8 mouse cellular contexts compared by ENCODE assay signal in the genomic region with DNA sequence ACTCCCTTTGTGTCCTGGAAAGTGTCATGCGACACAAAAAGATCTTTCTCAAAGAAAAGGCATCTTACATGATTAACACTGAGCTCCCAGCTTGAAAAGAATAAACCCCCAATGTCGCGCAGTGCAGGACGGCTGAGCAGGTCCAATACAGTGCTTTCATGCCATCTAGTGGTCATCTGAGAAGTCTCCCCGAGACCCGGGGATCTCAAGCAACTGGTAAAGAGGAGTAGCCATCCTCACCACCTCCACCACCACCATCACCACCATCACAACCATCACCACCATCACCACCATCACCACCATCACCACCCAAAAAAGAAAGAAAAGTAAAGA.
DNase-seq lines count a peak whose midpoint lies in the region; ATAC-seq and TF ChIP-seq lines count a peak whose summit lies in the region.

No protein-coding gene starts in this region.

- TF ChIP-seq EP300 in MEL (IDR thresholded peaks at IDR 0.05; ENCODE audit: low read depth in 1 of 2, low read length in 2 of 2) = no peak
- TF ChIP-seq EP300 in lung, postnatal 0 days (IDR thresholded peaks at IDR 0.05) = no peak

- H3K9me3 ChIP-seq in MEL (replicated peaks; ENCODE audit: insufficient read depth, low read length) = no peaks in the 10 kb centered on the region
- no peaks in the 10 kb centered on the region for H3K9me3 ChIP-seq in forebrain, embryonic 13.5 days (replicated peaks)
- H3K9me3 ChIP-seq in hindbrain, embryonic 10.5 days = no peaks in the 10 kb centered on the region
- no peaks in the 10 kb centered on the region for H3K9me3 ChIP-seq in lung, postnatal 0 days (ENCODE audit: low read length)

- H3K4me2 ChIP-seq in forebrain, embryonic 13.5 days = peak overlapping the region; percentile 51
- no peak overlapping the region for H3K4me2 ChIP-seq in lung, postnatal 0 days (replicated peaks; ENCODE audit: low read depth, low read length)

- TF ChIP-seq POLR2A in MEL (IDR thresholded peaks at IDR 0.05; ENCODE audit: control insufficient read depth in 1 of 2, insufficient read depth in 1 of 2, low read depth in 1 of 2, low read length in 2 of 2, poor library complexity in 1 of 2) = no peak

- peaks cover 0 to 2% of the 10 kb centered on the region in 2 experiments; a peak in 1 of 4 replicates for H3K27me3 ChIP-seq in MEL (ENCODE audit: control insufficient read depth in 1 of 2, insufficient read depth in 2 of 2, low read length in 2 of 2)
- no peaks in the 10 kb centered on the region for H3K27me3 ChIP-seq in forebrain, embryonic 13.5 days
- H3K27me3 ChIP-seq in hindbrain, embryonic 10.5 days (ENCODE audit: insufficient read depth, poor library complexity, severe bottlenecking) = peaks cover 12% of the 10 kb centered on the region
- H3K27me3 ChIP-seq in lung, postnatal 0 days (replicated peaks; ENCODE audit: insufficient read depth, low read length) = no peaks in the 10 kb centered on the region

- peak; percentile 98 for TF ChIP-seq RAD21 in MEL (IDR thresholded peaks at IDR 0.05; ENCODE audit: low read depth, low read length)

- no peak overlapping the region for H3K27ac ChIP-seq in MEL (ENCODE audit: control insufficient read depth, low read depth, low read length)
- peak overlapping the region; percentile 90 for H3K27ac ChIP-seq in forebrain, embryonic 13.5 days
- H3K27ac ChIP-seq in hindbrain, embryonic 10.5 days = peak overlapping the region; percentile 45; the same call in 1 of the 2 replicates
- no peak overlapping the region for H3K27ac ChIP-seq in lung, postnatal 0 days (ENCODE audit: low read length)

- H3K79me2 ChIP-seq in MEL (ENCODE audit: control insufficient read depth, insufficient read depth, low read length, poor library complexity) = no peaks in the 10 kb centered on the region

- WGBS in forebrain, embryonic 13.5 days = 0% methylated on average over 6 of the region's 6 CpGs
- under 1% methylated on average over 6 of the region's 6 CpGs for WGBS in hindbrain, embryonic 10.5 days
- under 1% methylated on average over 6 of the region's 6 CpGs for WGBS in lung, postnatal 0 days

- H3K4me1 ChIP-seq in MEL (ENCODE audit: control insufficient read depth in 1 of 2, insufficient read depth in 2 of 2, low read length in 2 of 2) = no peaks in the 10 kb centered on the region
- peaks cover 45% of the 10 kb centered on the region for H3K4me1 ChIP-seq in forebrain, embryonic 13.5 days
- peaks cover 11% of the 10 kb centered on the region for H3K4me1 ChIP-seq in hindbrain, embryonic 10.5 days (replicated peaks)
- H3K4me1 ChIP-seq in lung, postnatal 0 days (ENCODE audit: insufficient read depth, low read depth, low read length) = no peaks in the 10 kb centered on the region

- peak; percentile 58 to 89 (median 86) for TF ChIP-seq CTCF in MEL (IDR thresholded peaks at IDR 0.05 in 2 of 3, conservative IDR thresholded peaks at IDR 0.05 in 1 of 3; ENCODE audit: control insufficient read depth in 1 of 3, insufficient read depth in 1 of 3, low read depth in 2 of 3, low read length in 3 of 3, poor library complexity in 1 of 3, severe bottlenecking in 1 of 3)
- peak; percentile 85 for TF ChIP-seq CTCF in lung, postnatal 0 days (IDR thresholded peaks at IDR 0.05)

- no peaks in the 10 kb centered on the region for H3K36me3 ChIP-seq in MEL (ENCODE audit: control insufficient read depth in 1 of 2, insufficient read depth in 2 of 2, low read length in 2 of 2)
- no peaks in the 10 kb centered on the region for H3K36me3 ChIP-seq in forebrain, embryonic 13.5 days (ENCODE audit: poor library complexity, severe bottlenecking)
- H3K36me3 ChIP-seq in hindbrain, embryonic 10.5 days = no peaks in the 10 kb centered on the region
- H3K36me3 ChIP-seq in lung, postnatal 0 days (ENCODE audit: insufficient read depth, low read length) = no peaks in the 10 kb centered on the region

- H3K9ac ChIP-seq in MEL (ENCODE audit: control insufficient read depth, low read depth, low read length, poor library complexity, severe bottlenecking) = no peak overlapping the region
- H3K9ac ChIP-seq in forebrain, embryonic 13.5 days = peak overlapping the region; percentile 60
- no peak overlapping the region for H3K9ac ChIP-seq in lung, postnatal 0 days (replicated peaks; ENCODE audit: low read depth)

- peak; percentile 76 for DNase-seq in MEL (ENCODE audit: low read depth, low spot score)
- peak; percentile 6 for DNase-seq in c-Kit-positive CD71-positive TER-119-negative erythroid progenitor cells, embryonic 14.5 days (ENCODE audit: low read depth)
- DNase-seq in hindbrain, embryonic 10.5 days (ENCODE audit: low spot score) = peak; percentile 73
- DNase-seq in layer of hippocampus, adult 9-10 months (ENCODE audit: low spot score) = peak; percentile 86
- peak; percentile 73 for DNase-seq in lung, postnatal 0 days (ENCODE audit: low spot score)
- peak; percentile 69 for DNase-seq in retina, postnatal 7 days (ENCODE audit: low read depth, low spot score)
- DNase-seq in urinary bladder, postnatal 4 days (ENCODE audit: low spot score in 2 of 2) = peak; percentile 18 to 59

- H3K4me3 ChIP-seq in MEL (ENCODE audit: control insufficient read depth in 1 of 2, insufficient read depth in 1 of 2, low read depth in 2 of 2, low read length in 2 of 2) = no peak overlapping the region
- H3K4me3 ChIP-seq in forebrain, embryonic 13.5 days = peak overlapping the region; percentile 18; the same call in 1 of the 2 replicates
- no peak overlapping the region for H3K4me3 ChIP-seq in hindbrain, embryonic 10.5 days
- no peak overlapping the region for H3K4me3 ChIP-seq in lung, postnatal 0 days (ENCODE audit: low read depth, low read length)

- peak; percentile 96 for ATAC-seq in forebrain, embryonic 13.5 days
- ATAC-seq in lung, postnatal 0 days = peak; percentile 64

TF ChIP-seq in MEL, 35 proteins besides CTCF, POLR2A, EP300 and RAD21:
- TF ChIP-seq MYC (IDR thresholded peaks at IDR 0.05; ENCODE audit: low read depth, low read length) = no peak
- peak; percentile 97 for TF ChIP-seq SMC3 (IDR thresholded peaks at IDR 0.05; ENCODE audit: low read depth, low read length)
- no peak for TF ChIP-seq GATA1 (IDR thresholded peaks at IDR 0.05; ENCODE audit: low read depth, low read length)
- TF ChIP-seq ETS1 (IDR thresholded peaks at IDR 0.05; ENCODE audit: low read depth, low read length) = no peak
- 0 out of 2 replicates have a peak, but pooled peaks have one; percentile 32 for TF ChIP-seq MAZ (IDR thresholded peaks at IDR 0.05; ENCODE audit: low read depth, low read length)
- no peak for TF ChIP-seq MYB (IDR thresholded peaks at IDR 0.05; ENCODE audit: low read depth, low read length)
- TF ChIP-seq ZC3H11A (IDR thresholded peaks at IDR 0.05; ENCODE audit: low read depth, low read length) = peak; percentile 97
- no peak for TF ChIP-seq UBTF (IDR thresholded peaks at IDR 0.05; ENCODE audit: borderline replicate concordance, insufficient read depth, low read depth, low read length)
- TF ChIP-seq E2F4 (IDR thresholded peaks at IDR 0.05; ENCODE audit: borderline replicate concordance, low read depth, low read length) = no peak
- TF ChIP-seq POLR2AphosphoS2 (IDR thresholded peaks at IDR 0.05; ENCODE audit: low read length) = no peak
- TF ChIP-seq USF2 (IDR thresholded peaks at IDR 0.05; ENCODE audit: borderline replicate concordance in 1 of 2, insufficient read depth in 1 of 2, low read depth in 1 of 2, low read length in 2 of 2) = no peak
- TF ChIP-seq MAX (IDR thresholded peaks at IDR 0.05; ENCODE audit: low read length) = no peak
- TF ChIP-seq JUND (IDR thresholded peaks at IDR 0.05; ENCODE audit: low read depth, low read length) = no peak
- TF ChIP-seq TCF12 (IDR thresholded peaks at IDR 0.05; ENCODE audit: low read depth, low read length) = no peak
- no peak for TF ChIP-seq GABPA (IDR thresholded peaks at IDR 0.05; ENCODE audit: low read depth, low read length)

Comparison
In these comparisons a context has a peak if more than half of its experiments do, and no peak if none do; other contexts are left out.
1. DNase-seq: peak in every context shown above with its lines; median percentile 86 in layer of hippocampus, adult 9-10 months; 76 in MEL; 73 in hindbrain, embryonic 10.5 days; 73 in lung, postnatal 0 days; 69 in retina, postnatal 7 days; 38 in urinary bladder, postnatal 4 days; 6 in c-Kit-positive CD71-positive TER-119-negative erythroid progenitor cells, embryonic 14.5 days.
2. H3K27ac ChIP-seq: peak in forebrain, embryonic 13.5 days (single experiment) and hindbrain, embryonic 10.5 days (single experiment); none in MEL (single experiment) and lung, postnatal 0 days (single experiment).